Mouse (Mus musculus): ENCODE data around the gene Lrrc7.

- TF ChIP-seq POLR2A (IDR thresholded peaks at IDR 0.05; ENCODE audit: borderline replicate concordance, extremely low read depth, low read depth, low read length) = no peak
- no peak for TF ChIP-seq CTCF (IDR thresholded peaks at IDR 0.05; ENCODE audit: insufficient read depth, low read length)
These were observed 43.3 kb upstream of the Lrrc7 start for GRCm38 (mm10) chr3:158605274-158605673.

All from lung, adult 2 months (tissue).